Comparison of ENCODE assay signal across 9 mouse cellular contexts in the genomic region with DNA sequence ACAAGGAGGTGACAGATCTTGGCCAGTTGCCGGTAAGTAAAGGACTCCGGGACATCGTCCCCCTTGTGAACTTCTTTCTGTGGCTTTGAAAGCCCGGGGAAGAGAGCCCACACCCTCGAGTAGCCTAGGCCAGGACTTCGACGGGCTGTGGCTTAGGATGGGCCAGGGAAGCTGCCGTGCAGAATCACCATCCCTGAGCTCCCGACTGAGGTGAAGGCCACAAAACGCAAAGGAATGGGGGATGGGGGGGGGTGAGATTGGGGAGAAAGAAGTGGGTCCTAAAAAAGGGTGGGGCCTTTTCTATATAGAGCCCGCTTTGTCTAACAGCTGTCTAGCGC. TPM values are rescaled to one million over a fixed set of nuclear protein-coding genes. Genes with fewer than 3 reads are reported as not detected.
DNase-seq lines count a peak whose midpoint lies in the region; ATAC-seq and TF ChIP-seq lines count a peak whose summit lies in the region.
"Had no signal": no experiment of that assay in that cellular context is flagged by ENCODE, and none has a peak within 500 bp of the region (broad histone marks: within the 10 kb centered on the region; RNA-seq: fewer than 3 reads in every experiment).

No protein-coding gene starts in this region.

- H3K4me1 ChIP-seq in heart, embryonic 13.5 days, result no peaks in the 10 kb centered on the region
- H3K4me1 ChIP-seq in embryonic facial prominence, embryonic 15.5 days, result no peaks in the 10 kb centered on the region
- no peaks in the 10 kb centered on the region for H3K4me1 ChIP-seq in intestine, embryonic 14.5 days (replicated peaks; ENCODE audit: control insufficient read depth, insufficient read depth, low read length)
- H3K4me1 ChIP-seq in midbrain, embryonic 16.5 days (ENCODE audit: control insufficient read depth, insufficient read depth, low read length), result peaks cover 4% of the 10 kb centered on the region; the same call in 1 of the 2 replicates
- no peaks in the 10 kb centered on the region for H3K4me1 ChIP-seq in thymus, adult 2 months (replicated peaks; ENCODE audit: control insufficient read depth, insufficient read depth, low read length)

- H3K9me3 ChIP-seq in heart, embryonic 13.5 days, result no peaks in the 10 kb centered on the region
- H3K9me3 ChIP-seq in embryonic facial prominence, embryonic 15.5 days (replicated peaks), result no peaks in the 10 kb centered on the region
- H3K9me3 ChIP-seq in intestine, embryonic 14.5 days (ENCODE audit: control insufficient read depth, low read length), result no peaks in the 10 kb centered on the region
- H3K9me3 ChIP-seq in midbrain, embryonic 16.5 days (replicated peaks; ENCODE audit: control insufficient read depth, low read length, poor library complexity, severe bottlenecking), result no peaks in the 10 kb centered on the region

- intact Hi-C loops in heart, postnatal 10 days (cut with DNase I), result no loop called here

- 14% methylated on average over 12 of the region's 12 CpGs for WGBS in heart, embryonic 13.5 days
- 15% methylated on average over 12 of the region's 12 CpGs for WGBS in embryonic facial prominence, embryonic 15.5 days
- 22% methylated on average over 12 of the region's 12 CpGs for WGBS in intestine, embryonic 14.5 days
- 35% methylated on average over 12 of the region's 12 CpGs for WGBS in midbrain, embryonic 16.5 days
- WGBS in thymus, adult 2 months, result 20% methylated on average over 12 of the region's 12 CpGs

- no peaks in the 10 kb centered on the region for H3K27me3 ChIP-seq in heart, embryonic 13.5 days (replicated peaks)
- H3K27me3 ChIP-seq in embryonic facial prominence, embryonic 15.5 days, result no peaks in the 10 kb centered on the region
- H3K27me3 ChIP-seq in intestine, embryonic 14.5 days (replicated peaks; ENCODE audit: control insufficient read depth, insufficient read depth, low read length), result no peaks in the 10 kb centered on the region
- peaks cover 15% of the 10 kb centered on the region for H3K27me3 ChIP-seq in midbrain, embryonic 16.5 days (ENCODE audit: control insufficient read depth, insufficient read depth, low read depth, low read length)
- H3K27me3 ChIP-seq in thymus, adult 2 months (ENCODE audit: control insufficient read depth, insufficient read depth, low read length), result no peaks in the 10 kb centered on the region

- TF ChIP-seq CTCF in thymus, adult 2 months (IDR thresholded peaks at IDR 0.05; ENCODE audit: borderline replicate concordance, control insufficient read depth, extremely low read depth, insufficient read depth, low read length, poor library complexity), result no peak

- H3K27ac ChIP-seq in heart, embryonic 13.5 days (replicated peaks), result peak overlapping the region; percentile 76
- peak overlapping the region; percentile 71 for H3K27ac ChIP-seq in embryonic facial prominence, embryonic 15.5 days (replicated peaks)
- H3K27ac ChIP-seq in intestine, embryonic 14.5 days (ENCODE audit: low read depth), result peak overlapping the region; percentile 22; the same call in 1 of the 2 replicates
- H3K27ac ChIP-seq in midbrain, embryonic 16.5 days (ENCODE audit: low read length), result no peak overlapping the region
- no peak overlapping the region for H3K27ac ChIP-seq in thymus, adult 2 months (ENCODE audit: control insufficient read depth, insufficient read depth, low read length)

- DNase-seq in heart, postnatal 10 days, result no peak
- DNase-seq in intestine, embryonic 14.5 days (ENCODE audit: low spot score), result no peak
- no peak for DNase-seq in layer of hippocampus, postnatal 14 days (ENCODE audit: low spot score in 2 of 2)
- no peak for DNase-seq in thymus, adult 2 months
- no peak for DNase-seq in adrenal gland, adult 8-10 months
- DNase-seq: right cerebral cortex, postnatal 14 days had no signal

- no peak for TF ChIP-seq POLR2A in thymus, adult 2 months (IDR thresholded peaks at IDR 0.05; ENCODE audit: control insufficient read depth, extremely low read depth, insufficient read depth, low read length, poor library complexity)

- H3K9ac ChIP-seq in heart, embryonic 13.5 days, result peak overlapping the region; percentile 76
- H3K9ac ChIP-seq in embryonic facial prominence, embryonic 15.5 days, result peak overlapping the region; percentile 23
- peak overlapping the region; percentile 34 for H3K9ac ChIP-seq in intestine, embryonic 14.5 days (ENCODE audit: low read length)
- no peak overlapping the region for H3K9ac ChIP-seq in midbrain, embryonic 16.5 days (ENCODE audit: low read depth, low read length)

- no peaks in the 10 kb centered on the region for H3K36me3 ChIP-seq in heart, embryonic 13.5 days
- no peaks in the 10 kb centered on the region for H3K36me3 ChIP-seq in embryonic facial prominence, embryonic 15.5 days
- no peaks in the 10 kb centered on the region for H3K36me3 ChIP-seq in intestine, embryonic 14.5 days (ENCODE audit: control insufficient read depth, insufficient read depth, low read length)
- no peaks in the 10 kb centered on the region for H3K36me3 ChIP-seq in midbrain, embryonic 16.5 days (ENCODE audit: control insufficient read depth, insufficient read depth, low read length)
- no peaks in the 10 kb centered on the region for H3K36me3 ChIP-seq in thymus, adult 2 months (ENCODE audit: control insufficient read depth, insufficient read depth, low read length)

- peak overlapping the region; percentile 76 for H3K4me2 ChIP-seq in heart, embryonic 13.5 days
- H3K4me2 ChIP-seq in embryonic facial prominence, embryonic 15.5 days (replicated peaks), result peak overlapping the region; percentile 55
- peak overlapping the region; percentile 58 for H3K4me2 ChIP-seq in intestine, embryonic 14.5 days (ENCODE audit: low read length)
- H3K4me2 ChIP-seq in midbrain, embryonic 16.5 days (ENCODE audit: low read length), result peak overlapping the region; percentile 87

- peak overlapping the region; percentile 58 for H3K4me3 ChIP-seq in heart, embryonic 13.5 days
- peak overlapping the region; percentile 48 for H3K4me3 ChIP-seq in embryonic facial prominence, embryonic 15.5 days (replicated peaks)
- H3K4me3 ChIP-seq in intestine, embryonic 14.5 days (ENCODE audit: low read depth, low read length), result peak overlapping the region; percentile 42
- H3K4me3 ChIP-seq in midbrain, embryonic 16.5 days (ENCODE audit: low read depth, low read length), result peak overlapping the region; percentile 44; the same call in 1 of the 2 replicates
- H3K4me3 ChIP-seq in thymus, adult 2 months (ENCODE audit: control insufficient read depth, insufficient read depth, low read length), result no peak overlapping the region

- ATAC-seq in heart, embryonic 13.5 days (ENCODE audit: extremely low read depth, insufficient number of reproducible peaks, low FRiP score, low TSS enrichment), result no peak
- ATAC-seq in embryonic facial prominence, embryonic 15.5 days (ENCODE audit: insufficient number of reproducible peaks, low FRiP score, low TSS enrichment, low read depth), result no peak
- peak; percentile 51; the same call in 1 of the 2 replicates for ATAC-seq in intestine, embryonic 14.5 days (replicated peaks; ENCODE audit: low FRiP score, low TSS enrichment, low read depth)
- no peak for ATAC-seq in midbrain, embryonic 16.5 days

RNA-seq across cellular contexts. Expression of a gene that starts 0.5 kb away (rescaled TPM):
- polyA plus RNA-seq in heart, embryonic 13.5 days (2015; fragmentation: Nextera tagmentation; extraction: Ambion mirVana), result 30.9 and 32.7 TPM in 2 replicates
- total RNA-seq in heart, postnatal 10 days (2021), result 10 to 100 TPM; 21.3 to 23.2 TPM
- 49.3 and 61.1 TPM in 2 replicates for polyA plus RNA-seq in embryonic facial prominence, embryonic 15.5 days (2015; fragmentation: Nextera tagmentation; extraction: Ambion mirVana)
- 17.2 and 19.2 TPM in 2 replicates for polyA plus RNA-seq in intestine, embryonic 14.5 days (2014; fragmentation: Nextera tagmentation; extraction: Ambion mirVana)
- 0.68 and 0.93 TPM in 2 replicates for polyA plus RNA-seq in midbrain, embryonic 16.5 days (2015; fragmentation: Nextera tagmentation; extraction: Ambion mirVana)
- total RNA-seq in layer of hippocampus, postnatal 14 days (2021), result under 1 TPM; 0.28 to 0.33 TPM
- 0.04 and 0.05 TPM in 2 replicates for polyA plus RNA-seq in thymus, adult 2 months (2012; rRNA removed)
- under 1 TPM; 0.18 to 0.56 (median 0.24) TPM for total RNA-seq in adrenal gland, adult 8-10 months (2022)

Comparison
In these comparisons a context has a peak if more than half of its experiments do, and no peak if none do; other contexts are left out.
1. H3K27ac ChIP-seq: peak in heart, embryonic 13.5 days (single experiment), embryonic facial prominence, embryonic 15.5 days (single experiment) and intestine, embryonic 14.5 days (single experiment); none in midbrain, embryonic 16.5 days (single experiment) and thymus, adult 2 months (single experiment).
2. Peak in every context shown above with its lines, with median percentiles within 50 percentile points of each other: H3K4me2 ChIP-seq.